Mouse (Mus musculus) cerebellum, adult 11-12 months (tissue): Measurements from ENCODE around the gene Pik3r5.

Experiments
- DNase-seq: peaks from one replicate; pipeline ENCODE4 v3.0.0; 2022

Gene Pik3r5

GRCm38 (mm10) chr11:68431699-68432360, at the start of gene Pik3r5:
TSS of gene Pik3r5 (plus strand) at chr11:68432121.
- peak; percentile 3 for DNase-seq

- no peak for DNase-seq
Observed at GRCm38 (mm10) chr11:68383519-68383918, 48.4 kb upstream of the Pik3r5 start.

- DNase-seq = no peak
Observed at GRCm38 (mm10) chr11:68384131-68384530, 47.8 kb upstream of the Pik3r5 start.

- no peak for DNase-seq
Observed at GRCm38 (mm10) chr11:68384592-68385020, 47.3 kb upstream of the Pik3r5 start.

- peak; percentile 29 for DNase-seq
Observed at GRCm38 (mm10) chr11:68385021-68385821, 46.7 kb upstream of the Pik3r5 start.

GRCm38 (mm10) chr11:68385921-68386588, 45.9 kb upstream of the Pik3r5 start:
- no peak for DNase-seq

- peak; percentile 15 for DNase-seq
Observed at GRCm38 (mm10) chr11:68386589-68387440, 45.1 kb upstream of the Pik3r5 start.

GRCm38 (mm10) chr11:68387441-68387760, 44.5 kb upstream of the Pik3r5 start:
- DNase-seq = no peak

GRCm38 (mm10) chr11:68387971-68388654, 43.8 kb upstream of the Pik3r5 start:
- DNase-seq = no peak

- no peak for DNase-seq
Observed at GRCm38 (mm10) chr11:68388655-68389015, 43.3 kb upstream of the Pik3r5 start.

GRCm38 (mm10) chr11:68389621-68390020, 42.3 kb upstream of the Pik3r5 start:
- no peak for DNase-seq

GRCm38 (mm10) chr11:68390381-68391287, 41.3 kb upstream of the Pik3r5 start:
- DNase-seq = no peak

- no peak for DNase-seq
Observed at GRCm38 (mm10) chr11:68393897-68394490, 37.9 kb upstream of the Pik3r5 start.

GRCm38 (mm10) chr11:68394749-68395148, 37.2 kb upstream of the Pik3r5 start:
- DNase-seq = no peak

GRCm38 (mm10) chr11:68395546-68395945, 36.4 kb upstream of the Pik3r5 start:
- DNase-seq = no peak

- DNase-seq = no peak
Observed at GRCm38 (mm10) chr11:68398891-68399547, 32.9 kb upstream of the Pik3r5 start.

GRCm38 (mm10) chr11:68399548-68400020, 32.3 kb upstream of the Pik3r5 start:
- no peak for DNase-seq

- peak; percentile 29 for DNase-seq
Observed at GRCm38 (mm10) chr11:68400021-68400671, 31.8 kb upstream of the Pik3r5 start.

- DNase-seq = no peak
Observed at GRCm38 (mm10) chr11:68400727-68401219, 31.1 kb upstream of the Pik3r5 start, which contains the start of gene Ntn1. TSS of gene Ntn1 (minus strand) at chr11:68400823.
